Mouse (Mus musculus) heart, postnatal 0 days (tissue): ENCODE data around the gene Wdr4.

Source experiments
- CTCF ChIP-seq: IDR thresholded peaks from 2 replicates; pipeline ENCODE4 v1.5.1; 2016; ENCODE audit warnings: antibody characterized with exemption, control low read depth, low read depth
- EP300 ChIP-seq: IDR thresholded peaks from 2 replicates; pipeline ENCODE4 v1.6.1; 2016; ENCODE audit warnings: antibody characterized with exemption, low read depth

GRCm38 (mm10) chr17:31540101-31540500 lies 20.3 kb upstream of the Wdr4 start:
- TF ChIP-seq CTCF (no peak), EP300 (no peak)
